Mouse (Mus musculus) cerebellum, postnatal 14 days (tissue): Measurements from ENCODE around the gene Wbp1.

Source experiments
- DNase-seq, 2 experiments: peaks; one replicate each; pipeline ENCODE4 v3.0.0; 2021; ENCODE audit warnings: mixed read lengths in 2 of 2

Gene Wbp1

GRCm38 (mm10) chr6:83120930-83121862 lies at the start of gene Wbp1:
TSS of gene Wbp1 (minus strand) at chr6:83121559.
- DNase-seq = peak; percentile 92 to 94

DNA sequence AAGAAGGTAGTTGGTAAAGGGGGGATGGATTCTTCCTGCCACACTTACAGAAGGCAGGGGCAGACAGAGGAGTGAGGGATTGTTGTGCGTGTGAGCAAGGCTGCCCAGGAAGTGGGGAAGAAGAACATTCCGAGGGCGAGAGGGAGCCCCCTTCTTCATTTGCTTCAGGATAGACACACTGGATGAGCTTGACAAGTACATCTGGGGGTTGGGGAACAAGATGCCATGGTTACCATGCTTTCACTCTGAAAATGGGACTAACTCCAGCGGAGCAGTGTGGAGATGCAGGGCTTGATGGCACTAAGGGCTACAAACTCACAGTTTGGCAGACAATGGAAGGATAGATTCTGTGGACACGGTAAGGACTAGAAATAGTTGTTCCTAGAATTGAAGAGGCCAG lies 49.7 kb upstream of the Wbp1 start:
- DNase-seq = no peak

- no peak for DNase-seq
Observed at GRCm38 (mm10) chr6:83169872-83170271, 48.5 kb upstream of the Wbp1 start.

- DNase-seq = no peak
Observed at GRCm38 (mm10) chr6:83166243-83166630, 44.9 kb upstream of the Wbp1 start.

DNA sequence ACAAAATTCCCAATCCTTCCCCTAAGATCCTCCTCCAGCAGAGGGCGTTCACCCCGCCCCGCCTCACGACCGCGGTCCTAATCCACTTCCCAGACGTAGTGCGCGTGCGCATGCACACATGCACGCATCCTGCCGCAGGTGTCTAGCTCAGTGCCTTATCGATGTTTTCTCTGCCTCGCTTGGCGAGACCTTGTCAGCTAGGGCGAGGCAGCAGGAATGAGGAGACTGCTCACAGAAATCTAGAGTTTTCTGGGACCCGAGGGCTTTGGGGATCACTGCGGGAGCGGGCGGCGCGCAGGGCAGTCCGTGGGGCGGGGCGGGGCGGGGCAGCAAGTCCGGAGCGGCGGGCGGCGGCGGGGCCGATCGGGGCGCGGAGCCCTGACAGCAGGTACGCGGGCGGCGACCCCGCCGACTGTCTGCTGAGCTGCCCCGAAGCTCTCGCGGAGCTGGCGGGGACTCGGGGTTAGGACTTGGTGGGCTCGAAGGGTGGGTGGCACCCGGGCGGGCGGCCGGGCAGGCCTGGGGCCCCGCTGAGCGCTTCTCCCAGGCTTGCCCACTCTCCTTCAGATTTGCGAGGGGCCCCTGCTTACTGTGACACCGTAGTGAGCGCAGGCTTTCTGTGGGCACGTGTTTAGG lies 44.4 kb upstream of the Wbp1 start, which contains the start of gene Dctn1:
Dctn1 (plus strand) TSS at position 314 of the 636 bp plus-strand sequence.
- peak; percentile 97 to 98 for DNase-seq

- DNase-seq = no peak
Observed at GRCm38 (mm10) chr6:83165026-83165606, 43.8 kb upstream of the Wbp1 start.

DNA sequence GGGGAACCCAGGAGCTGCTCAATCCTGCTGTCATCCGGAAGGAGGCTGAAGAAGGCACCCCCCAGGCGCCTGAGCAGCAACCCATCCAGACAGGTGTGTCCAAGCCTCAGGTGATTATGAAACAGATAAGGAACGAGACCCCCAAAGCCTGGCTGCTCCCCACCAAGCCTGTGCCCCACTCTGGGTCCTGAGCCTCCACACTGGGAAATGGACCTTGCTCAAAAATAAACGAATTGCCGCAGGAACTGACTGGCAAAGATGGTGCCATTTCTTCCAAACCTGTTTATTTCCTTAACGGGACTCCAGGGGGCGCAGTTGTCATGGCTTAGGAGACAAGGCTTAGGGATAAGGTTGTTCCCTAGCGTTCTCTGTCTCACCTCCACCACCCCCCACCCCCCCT lies 41.3 kb upstream of the Wbp1 start:
- DNase-seq = peak; percentile 87 to 88

DNA sequence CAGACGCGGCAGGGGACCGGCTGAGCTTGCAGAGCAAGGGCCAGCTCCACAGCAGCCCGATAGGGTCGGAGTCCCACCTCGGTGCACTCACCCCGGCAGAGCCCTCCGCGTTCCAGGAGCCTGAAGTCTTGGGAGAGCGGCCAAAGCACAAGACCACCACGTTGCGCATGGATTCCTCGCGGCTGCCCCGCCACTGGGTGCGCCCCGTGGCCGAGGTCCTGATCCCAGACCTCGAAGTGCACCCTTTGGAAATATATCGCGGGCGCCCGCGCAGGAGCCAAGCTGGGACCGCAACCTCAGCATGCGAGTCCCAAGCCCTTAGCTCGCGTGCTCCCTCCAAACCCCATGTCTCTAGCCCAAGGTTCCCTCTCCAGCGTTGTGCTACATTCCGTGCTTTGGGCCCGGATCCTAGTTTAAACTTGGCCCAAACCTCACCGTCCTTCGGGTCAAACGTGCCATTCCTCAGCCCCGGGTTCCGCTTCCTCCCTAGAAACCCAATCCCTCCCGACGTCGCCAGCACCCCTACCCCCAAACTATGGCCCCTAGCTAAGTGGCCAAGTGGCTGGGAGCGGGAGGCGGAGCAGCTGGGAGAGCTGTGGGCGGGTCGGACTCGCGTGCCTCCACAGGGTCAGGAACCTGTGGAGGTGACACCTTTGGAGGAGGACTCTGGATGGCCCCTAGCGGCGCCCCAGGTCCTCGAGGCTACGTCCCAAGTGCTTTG lies 40.7 kb upstream of the Wbp1 start:
- DNase-seq = peak; percentile 38 to 41

GRCm38 (mm10) chr6:83161442-83161841 lies 40.1 kb upstream of the Wbp1 start:
- DNase-seq = no peak

- DNase-seq = peak; percentile 58 to 70
Observed at GRCm38 (mm10) chr6:83159456-83159855, 38.1 kb upstream of the Wbp1 start.

DNA sequence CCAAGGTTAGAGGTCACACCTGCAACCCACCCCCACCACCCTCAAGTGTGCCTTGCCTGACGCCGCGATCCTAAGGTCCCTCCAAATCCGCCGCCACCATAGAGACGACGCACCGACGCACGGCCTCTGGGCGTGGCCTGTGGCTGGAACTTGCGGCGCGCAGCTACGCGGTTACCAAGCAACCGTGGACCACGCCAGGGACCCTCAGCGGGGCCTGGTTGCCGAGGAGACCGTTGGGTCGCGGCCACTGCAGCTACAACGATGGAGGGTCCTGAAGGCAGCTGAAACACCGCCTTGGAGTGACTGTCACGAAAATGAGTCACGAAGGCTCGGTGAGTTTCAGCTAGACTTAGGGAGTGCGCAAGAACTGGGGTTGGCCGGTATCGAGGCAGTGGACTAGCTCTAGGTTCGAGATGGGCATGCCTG lies 34.9 kb upstream of the Wbp1 start, which contains the start of the genes Wdr54 and 1700003E16Rik:
Wdr54 (minus strand) TSS at position 139 of the 426 bp plus-strand sequence.
1700003E16Rik (plus strand) TSS at position 146 of the 426 bp plus-strand sequence.
- peak; percentile 86 for DNase-seq

DNA sequence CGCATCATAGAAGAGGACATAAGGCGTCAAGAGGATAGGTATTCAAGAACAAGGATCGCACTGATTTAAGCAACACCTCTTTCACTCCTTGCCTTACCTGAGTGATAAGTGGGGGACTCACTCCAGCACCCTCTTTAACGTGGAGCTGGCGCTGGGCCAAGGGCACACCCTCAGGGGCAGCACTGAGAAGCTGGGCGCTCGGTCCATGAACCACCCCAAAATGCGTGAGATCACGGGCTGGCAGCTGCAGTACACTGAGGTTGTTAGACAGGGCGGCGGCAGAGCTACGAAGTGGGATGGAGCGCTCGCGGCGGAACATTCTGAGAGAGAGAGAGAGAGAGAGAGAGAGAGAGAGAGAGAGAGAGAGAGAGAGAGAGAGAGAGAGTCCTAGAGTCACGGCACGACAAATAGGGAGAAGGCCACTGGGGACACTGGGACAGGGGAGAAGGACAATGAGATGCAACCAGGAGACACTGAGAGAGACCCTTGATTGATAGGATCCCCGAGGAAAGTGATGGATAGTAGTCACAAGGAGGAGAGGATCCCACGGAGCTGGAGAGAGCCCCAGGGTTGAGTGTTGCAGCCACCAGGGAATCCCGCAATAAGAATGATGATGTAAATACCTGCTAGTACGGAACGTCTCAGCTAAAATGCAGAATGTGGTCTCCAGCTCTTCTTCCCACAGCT lies 34.3 kb upstream of the Wbp1 start:
- peak; percentile 33 to 68 for DNase-seq

DNA sequence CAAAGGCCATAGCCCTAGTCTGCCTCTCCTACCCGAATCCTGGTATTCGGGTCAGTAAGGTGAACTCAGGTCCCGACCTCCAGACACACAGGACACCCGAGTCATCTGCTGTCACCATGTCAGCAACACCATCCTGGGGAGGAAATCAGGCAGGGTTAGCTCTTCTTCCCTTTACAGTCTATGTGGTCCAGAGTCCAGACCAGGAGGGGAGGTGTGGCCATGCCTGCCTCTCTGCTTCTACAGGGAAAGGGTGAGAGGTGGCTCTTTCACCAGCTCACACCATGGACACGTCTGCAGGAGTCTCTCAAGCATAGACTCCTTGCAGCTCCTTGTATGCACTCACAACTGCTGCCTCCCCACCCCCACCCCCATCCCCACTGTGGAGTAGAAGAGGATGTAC lies 32.1 kb upstream of the Wbp1 start:
- DNase-seq = no peak

DNA sequence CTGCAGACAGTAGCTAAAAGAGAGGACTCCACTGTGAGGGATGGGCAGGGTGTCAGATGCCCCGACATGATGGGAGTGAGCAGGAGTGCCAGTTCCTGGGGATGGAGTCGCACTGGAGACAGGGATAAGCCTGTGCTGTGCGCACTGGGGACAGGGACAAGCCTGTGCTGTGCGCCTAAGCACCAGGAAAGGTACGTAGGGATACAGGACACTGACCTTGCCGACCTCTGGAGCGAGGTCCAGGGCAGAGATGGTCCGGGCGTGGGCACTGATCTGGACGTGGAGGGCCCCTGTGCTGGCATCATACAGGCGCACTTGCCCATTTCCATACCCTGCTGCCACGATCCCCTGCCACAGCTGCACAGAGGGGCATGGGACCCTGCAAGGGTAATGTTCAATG lies 31.7 kb upstream of the Wbp1 start:
- no peak for DNase-seq

DNA sequence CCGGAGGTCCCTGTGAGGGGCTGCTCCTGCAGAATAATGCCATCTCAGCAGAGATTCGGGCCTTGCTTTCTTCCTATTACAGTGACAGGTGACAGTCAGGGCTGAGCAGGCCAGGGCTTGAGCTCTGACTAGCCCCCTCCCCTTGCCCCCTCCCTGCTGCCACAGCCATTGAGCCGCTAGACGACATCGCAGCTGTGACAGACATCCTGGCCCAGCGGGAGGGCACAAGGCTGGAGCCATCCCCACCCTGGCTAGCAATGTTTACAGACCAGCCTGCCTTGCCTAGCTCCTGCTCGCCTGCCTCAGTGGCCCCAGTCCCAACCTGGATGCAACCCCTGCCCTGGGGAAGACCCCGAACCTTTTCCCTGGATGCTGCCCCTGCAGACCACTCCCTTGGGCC lies 30.4 kb upstream of the Wbp1 start:
- peak in 1 of 2 experiments; percentile 51 for DNase-seq

DNA sequence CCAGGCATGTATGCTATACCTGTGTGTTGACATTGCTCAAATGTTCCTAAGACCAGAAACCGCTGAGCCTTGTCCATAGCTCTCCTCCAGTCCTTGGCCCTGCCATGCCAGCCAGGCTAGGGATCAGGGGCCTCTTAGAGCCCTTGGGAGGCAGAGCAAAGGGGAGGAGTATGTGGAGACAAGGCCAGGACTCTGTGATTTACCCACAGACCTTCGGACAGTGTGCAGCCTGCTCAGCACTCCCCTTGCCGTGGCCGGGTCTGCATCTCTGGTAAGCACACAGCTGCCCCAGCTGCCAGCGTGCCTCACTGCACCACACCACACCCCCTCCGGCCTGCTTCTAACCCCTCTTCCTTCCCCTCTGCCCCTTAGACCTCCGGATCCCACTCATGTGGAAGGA lies 25.9 kb upstream of the Wbp1 start:
- DNase-seq = no peak

DNA sequence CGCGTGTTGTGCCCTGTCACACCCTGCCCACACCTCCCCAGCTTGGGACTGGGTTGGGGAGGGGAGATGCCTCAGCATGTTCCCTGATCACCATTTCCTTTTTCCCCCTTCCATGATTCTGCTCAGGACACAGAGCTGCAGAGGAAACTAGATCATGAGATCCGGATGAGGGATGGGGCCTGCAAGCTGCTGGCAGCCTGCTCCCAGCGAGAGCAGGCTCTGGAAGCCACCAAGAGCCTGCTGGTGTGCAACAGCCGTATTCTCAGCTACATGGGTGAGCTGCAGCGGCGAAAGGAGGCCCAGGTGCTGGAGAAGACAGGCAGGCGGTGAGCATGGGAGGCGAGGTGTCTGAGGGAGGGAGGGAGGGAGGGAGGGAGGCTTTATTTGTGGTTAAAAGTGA lies 24.4 kb upstream of the Wbp1 start:
- no peak for DNase-seq

DNA sequence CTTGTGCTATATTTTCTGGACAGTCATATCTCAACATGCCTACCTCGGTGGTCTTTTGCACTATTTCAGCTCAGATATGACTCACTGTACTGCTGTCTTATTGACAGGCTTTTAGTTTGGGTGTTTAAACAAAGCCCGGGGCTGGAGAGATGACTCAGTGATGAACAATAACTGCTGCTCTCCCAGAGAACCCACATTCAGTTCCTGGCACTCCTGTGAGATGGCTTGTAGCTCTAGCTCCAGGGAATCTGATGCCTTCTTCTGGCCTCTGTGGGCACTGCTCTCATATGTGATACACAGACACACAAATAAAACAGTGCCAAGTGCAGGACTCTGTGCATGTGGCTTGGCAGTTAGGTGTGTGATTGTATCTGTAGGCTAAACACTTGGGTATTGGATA lies 23.9 kb upstream of the Wbp1 start:
- DNase-seq = no peak

DNA sequence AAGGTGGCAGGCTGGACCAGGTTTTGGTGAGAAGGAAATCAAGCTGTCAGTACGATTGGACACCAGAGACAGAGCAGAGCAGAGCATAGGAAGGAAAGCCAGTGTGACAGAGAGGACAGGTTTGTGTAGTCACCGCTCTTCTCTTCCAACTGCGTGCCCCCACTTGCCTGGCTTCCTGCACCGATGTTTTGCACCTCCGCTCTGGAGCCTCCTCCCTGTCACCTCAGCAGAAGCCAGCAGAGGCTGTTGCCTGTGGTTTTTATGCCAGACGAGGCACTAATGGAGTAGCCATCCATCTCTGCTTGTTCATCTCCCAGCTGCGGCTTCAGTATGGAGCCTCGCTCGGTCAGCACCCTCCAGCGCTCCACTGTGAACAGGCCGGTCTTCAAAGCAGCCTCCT lies 21.5 kb upstream of the Wbp1 start:
- DNase-seq = no peak

DNA sequence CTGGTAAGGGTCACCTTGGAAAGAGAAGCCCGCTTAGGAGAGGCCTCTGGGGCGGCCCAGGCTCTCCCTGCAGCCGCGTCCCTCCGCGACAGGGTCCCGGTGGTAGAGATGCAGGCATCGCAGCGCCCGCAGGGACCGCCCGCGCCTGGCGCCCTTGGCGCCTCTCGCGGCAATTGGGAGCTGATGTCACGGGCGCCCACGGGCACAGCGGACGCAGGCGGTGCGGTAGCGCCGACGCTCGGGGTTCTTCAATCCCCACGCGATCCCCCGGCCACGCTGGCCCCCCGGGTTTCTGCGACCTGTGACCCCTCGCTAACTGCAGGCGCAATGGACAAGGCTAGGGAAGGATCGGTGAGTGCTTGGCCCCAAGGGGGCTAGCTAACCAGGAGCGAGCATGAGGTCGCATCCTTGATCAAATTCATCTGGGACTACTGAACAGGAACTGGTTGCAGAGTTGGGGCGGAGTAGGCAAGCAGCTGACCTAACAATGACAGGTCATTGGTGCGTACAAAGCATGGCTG lies 20.9 kb upstream of the Wbp1 start:
- no peak for DNase-seq

DNA sequence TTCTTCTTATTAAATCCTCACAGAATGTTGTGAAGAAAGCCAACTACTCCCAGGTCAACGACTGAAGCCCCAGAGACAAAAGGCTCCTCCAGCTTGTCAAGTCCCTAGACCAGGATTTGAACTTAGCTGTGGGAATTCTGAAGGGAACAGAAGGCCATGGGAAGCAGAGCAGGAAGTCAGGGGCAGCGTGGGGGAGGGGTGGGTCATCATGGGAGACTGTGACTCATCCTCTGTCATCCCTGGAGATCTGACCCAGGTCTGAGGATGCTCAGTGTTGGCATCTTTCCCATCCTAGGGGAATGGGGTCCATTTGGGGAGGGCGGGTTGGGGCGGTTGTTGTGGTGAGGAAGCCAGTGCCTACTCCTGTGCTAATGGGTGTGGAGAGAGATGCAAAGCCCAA lies 20.3 kb upstream of the Wbp1 start:
- DNase-seq = peak in 1 of 2 experiments; percentile 47

DNA sequence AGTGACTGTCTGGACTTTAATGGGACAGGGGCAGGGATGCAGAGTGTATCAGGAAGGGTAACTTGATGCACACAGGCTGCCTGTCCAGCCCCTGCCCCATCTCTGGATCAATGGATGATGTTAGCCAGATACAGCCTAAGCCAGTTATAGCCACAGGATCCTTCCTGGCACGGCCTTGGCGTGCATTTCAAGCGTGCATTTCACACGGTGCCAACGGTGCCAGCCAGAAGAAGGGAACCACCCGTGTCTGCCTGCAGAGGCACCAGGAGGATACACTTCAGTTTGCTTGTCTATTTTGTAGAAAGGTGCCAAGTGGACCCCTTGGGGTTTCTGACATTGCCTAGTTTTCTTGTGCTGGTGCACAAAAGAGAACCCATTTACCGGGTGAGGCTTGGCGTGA lies 18.7 kb upstream of the Wbp1 start:
- no peak for DNase-seq
